Mouse (Mus musculus) urinary bladder, postnatal 4 days (tissue): Measurements from ENCODE around the gene Spry2.

Experiments
- DNase-seq, 2 experiments: peaks; one replicate each; pipeline ENCODE4 v3.0.0; 2021 to 2022; ENCODE audit warnings: low spot score in 2 of 2

The Spry2 gene

GRCm38 (mm10) chr14:105896791-105897568 is at the start of gene Spry2:
Gene Spry2 (minus strand): TSS chr14:105896819.
- DNase-seq: peak; percentile 90

DNA sequence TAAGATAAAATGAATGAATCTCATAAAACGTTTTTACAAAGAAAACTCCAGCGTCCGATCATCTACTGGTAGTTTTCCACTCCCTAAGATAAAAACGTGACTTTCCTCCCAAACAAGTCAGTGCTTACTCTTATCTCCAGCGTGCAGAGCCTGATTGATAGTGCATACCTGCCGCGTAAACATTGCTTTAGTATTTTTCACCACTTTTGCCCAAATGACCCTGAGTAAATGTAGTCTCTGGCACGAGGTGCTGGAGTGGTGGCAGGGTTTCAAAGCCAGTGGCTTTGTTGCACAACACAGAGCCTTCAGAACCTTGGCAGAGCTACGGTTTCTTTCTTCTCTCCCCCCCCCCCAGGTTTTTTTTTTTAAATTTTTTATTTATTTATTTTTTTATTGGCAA is 44.7 kb upstream of the Spry2 start:
- DNase-seq: no peak

DNA sequence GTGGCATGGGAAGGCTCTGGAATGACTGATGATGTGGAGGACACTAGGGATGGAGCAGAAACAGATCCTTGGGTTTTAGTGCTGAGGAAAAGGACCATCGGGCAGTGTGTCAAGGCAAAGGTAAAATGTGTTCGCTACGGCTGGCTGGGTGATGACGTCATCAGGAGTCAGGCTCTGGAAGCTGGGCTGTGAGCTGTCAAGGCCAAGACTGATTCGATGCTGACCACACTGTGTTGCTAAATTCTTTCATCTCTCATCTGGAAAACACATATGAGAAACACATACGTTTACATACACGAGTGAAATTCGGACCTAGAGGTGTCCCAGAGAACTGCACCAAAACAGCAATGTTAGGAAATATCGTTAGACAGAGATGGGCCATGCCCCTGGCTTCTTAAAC is 30.1 kb upstream of the Spry2 start:
- no peak for DNase-seq

DNA sequence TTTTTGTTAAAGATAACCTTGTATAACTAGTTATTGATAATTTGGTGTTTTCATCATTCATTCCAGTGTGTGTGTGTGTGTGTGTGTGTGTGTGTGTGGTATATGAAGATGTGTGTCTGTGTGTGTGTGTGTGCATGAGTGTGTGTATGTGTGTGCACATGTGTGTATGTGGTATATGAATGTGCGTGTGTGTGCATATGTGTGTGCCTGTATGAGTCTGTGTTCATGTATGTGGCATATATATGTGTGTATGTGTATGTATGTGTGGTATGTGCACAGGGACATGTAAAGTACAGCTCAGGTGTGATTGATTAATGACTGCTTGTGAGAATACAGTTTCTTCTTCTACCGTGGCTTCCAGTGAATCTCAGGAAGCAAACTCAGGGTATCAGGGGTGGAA is 28.7 kb upstream of the Spry2 start:
- no peak for DNase-seq

DNA sequence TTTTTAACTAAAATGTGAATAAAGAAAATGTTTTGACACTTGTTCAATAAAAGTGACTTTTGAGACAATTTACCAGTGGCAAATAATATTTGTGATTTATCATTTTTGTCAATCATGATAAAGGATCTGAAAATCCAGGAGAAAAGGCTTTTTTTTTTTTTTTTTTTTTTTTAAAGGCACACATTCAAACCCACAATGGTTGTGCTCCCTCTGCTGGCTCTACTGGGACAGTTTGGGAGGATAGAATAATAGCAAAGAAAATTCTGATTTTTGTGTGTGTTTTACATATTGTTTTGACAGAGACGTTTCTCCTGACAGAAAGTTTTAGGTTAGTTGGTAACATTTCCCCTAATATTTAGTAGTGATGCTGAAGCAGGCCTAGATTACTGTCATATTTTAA is 28.1 kb upstream of the Spry2 start:
- no peak for DNase-seq

DNA sequence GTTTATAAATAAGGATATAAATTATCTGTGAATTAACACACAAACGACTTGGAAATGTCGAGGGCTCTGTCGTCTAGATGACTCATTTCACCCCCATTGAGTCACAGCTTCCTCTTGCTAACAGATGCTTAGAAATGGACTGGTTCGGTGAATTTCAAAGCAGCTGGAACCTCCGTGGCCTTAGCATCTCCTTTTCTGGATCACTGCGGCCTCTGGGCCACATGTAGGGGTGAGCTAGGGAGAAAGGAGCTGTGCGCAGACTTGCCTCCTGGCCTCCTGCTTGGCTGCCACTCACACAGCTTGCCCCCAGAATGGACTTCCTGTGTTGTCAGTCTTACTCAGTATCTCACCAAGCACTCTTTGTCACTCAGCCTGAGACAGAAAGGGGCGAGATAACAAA is 26.3 kb upstream of the Spry2 start:
- no peak for DNase-seq

GRCm38 (mm10) chr14:105922427-105922826 is 25.8 kb upstream of the Spry2 start:
- DNase-seq: no peak

DNA sequence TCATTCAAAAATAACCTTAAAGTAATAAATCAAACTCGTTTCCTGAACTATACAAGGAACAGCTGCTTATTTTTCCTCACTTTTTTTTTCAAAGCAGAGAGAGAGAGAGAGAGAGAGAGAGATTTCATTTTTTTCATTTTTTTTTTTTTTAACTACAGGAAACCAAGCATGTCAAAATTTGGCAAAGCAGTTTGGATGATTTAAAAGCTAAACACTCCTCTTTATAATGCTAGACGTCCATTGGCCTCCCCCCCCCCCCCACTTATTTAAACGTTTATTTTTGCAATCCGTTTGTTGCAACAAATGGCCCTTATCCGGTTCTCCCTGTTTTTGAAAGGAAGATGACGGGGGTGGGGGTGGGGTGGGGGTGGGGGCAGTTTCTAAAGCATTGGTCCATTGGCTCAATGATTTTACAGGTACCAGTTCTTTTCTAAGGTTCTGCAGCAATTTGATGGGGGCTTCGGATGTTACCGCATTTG is 24.6 kb upstream of the Spry2 start:
- no peak for DNase-seq

GRCm38 (mm10) chr14:105920395-105921216 is 24.0 kb upstream of the Spry2 start:
- no peak for DNase-seq

- DNase-seq: no peak
These were observed 10.6 kb upstream of the Spry2 start for GRCm38 (mm10) chr14:105907216-105907615.

DNA sequence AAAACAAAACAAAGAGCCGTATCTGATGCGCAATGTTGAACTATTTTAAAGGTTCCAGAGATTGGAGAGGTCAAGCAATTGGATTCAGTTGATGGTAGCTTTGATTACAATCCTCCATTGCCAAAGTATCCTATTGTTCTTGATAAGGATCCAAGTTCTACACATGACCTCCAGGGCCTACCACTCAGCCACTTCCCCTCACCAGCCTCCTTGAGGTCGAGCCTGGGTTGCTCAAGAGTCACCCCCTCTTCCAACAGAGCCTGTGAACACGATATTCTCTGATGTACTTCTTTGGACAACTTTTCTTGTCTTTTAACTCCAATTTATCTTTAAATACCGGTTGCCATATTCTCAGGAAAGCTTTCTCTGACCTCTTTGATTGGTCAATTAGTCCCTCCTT is 9.3 kb upstream of the Spry2 start:
- no peak for DNase-seq

- no peak for DNase-seq
These were observed 8.9 kb upstream of the Spry2 start for GRCm38 (mm10) chr14:105905509-105905908.

DNA sequence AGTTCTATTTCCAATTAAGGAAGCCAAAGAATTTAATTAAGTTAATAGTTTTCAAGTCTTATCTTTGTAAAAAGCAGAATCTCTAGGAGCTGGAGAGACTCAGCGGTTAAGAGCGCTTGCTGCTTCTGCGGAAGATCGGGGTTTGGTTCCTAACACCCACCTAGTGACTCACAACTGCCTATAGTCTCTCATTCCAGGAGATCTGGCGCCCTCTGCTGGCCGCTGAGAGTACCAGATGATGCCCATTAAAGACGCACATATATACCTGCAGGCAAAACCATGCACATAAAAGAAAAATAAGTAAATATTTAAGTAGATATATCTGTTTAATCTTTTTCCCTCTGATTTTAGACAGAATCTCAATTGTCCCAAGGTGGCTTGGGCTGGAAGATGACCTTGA is 6.2 kb upstream of the Spry2 start:
- no peak for DNase-seq

- DNase-seq: no peak
These were observed 4.2 kb upstream of the Spry2 start for GRCm38 (mm10) chr14:105900841-105901240.

GRCm38 (mm10) chr14:105899116-105899515 is 2.5 kb upstream of the Spry2 start:
- no peak for DNase-seq

DNA sequence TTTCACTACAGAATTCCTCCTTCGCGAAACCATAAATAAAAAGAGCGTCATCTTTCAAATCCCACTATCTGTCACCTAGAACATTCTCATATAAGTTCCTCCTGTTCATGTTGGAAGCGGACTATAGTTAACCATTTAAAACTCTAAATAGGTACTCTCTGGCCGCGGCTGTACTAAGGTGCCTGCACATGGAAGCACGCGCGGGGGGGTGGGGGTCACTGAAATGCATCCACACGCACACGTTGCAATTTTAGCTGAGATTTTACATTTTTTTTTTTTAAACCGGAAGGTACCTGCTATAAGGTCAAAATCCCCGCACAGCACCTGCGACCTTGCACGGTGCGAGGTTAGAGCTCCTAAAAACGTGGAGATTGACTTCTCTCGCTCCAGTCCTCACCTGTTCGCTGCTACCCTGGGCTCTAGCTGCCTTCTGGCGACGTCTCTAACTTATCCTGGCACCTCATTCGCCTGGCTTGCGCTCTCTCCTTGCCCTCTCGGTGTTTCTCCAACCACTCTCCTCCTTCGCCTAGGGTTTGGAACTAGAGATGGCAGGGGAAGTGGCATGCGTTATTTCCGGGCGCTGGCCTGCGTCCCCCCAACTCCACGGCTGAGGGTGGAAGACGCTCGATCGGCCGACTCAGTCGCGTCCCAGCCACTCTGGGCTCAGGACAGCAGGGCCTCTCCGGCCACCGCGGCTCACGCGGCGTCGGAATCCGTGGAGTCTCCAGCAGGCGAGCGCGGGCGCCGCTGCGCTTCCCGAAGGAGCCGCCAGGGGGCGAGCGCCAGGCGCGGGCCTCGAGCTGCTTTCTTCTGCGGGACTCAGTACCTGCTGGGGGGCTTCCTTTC is 1.9 kb upstream of the Spry2 start:
- DNase-seq: peak; percentile 85 to 90

- DNase-seq: peak; percentile 61 to 69
These were observed 1.0 kb upstream of the Spry2 start for GRCm38 (mm10) chr14:105897569-105898101.

DNA sequence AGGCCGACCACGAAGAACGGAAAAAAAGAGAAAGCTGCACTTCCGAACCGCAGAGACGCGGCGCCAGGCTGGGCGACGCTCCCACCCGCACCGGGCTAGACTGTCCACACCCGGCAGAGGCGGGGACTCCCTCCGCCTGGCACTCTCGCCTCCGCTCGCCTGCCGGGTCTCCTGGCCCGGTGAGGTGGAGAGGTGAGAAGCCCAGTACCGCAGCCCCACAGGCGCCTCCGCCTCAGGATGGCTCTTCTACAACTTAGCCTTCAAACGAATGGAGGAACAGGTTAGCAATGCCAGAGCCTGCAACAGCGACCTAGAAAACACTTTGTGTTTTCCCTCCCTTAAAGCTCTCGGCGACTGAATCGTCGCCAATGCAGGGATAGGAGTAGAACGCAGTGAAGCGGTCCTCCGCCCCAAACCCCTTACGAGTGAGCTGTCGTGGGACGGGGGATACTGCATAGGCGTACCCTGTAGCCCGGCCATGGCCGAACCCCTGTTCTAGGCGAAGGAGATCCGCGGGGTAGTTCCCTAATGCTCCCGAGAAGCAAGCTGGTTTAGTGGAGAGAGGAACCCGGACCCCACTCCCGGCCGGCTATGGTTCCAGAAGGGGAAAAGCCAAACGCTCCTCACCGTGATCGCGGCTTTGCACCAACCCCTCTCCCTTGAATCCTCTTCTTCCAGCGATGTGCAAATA is 513 bp downstream of the Spry2 start:
- DNase-seq: peak in 1 of 2 experiments; percentile 44

DNA sequence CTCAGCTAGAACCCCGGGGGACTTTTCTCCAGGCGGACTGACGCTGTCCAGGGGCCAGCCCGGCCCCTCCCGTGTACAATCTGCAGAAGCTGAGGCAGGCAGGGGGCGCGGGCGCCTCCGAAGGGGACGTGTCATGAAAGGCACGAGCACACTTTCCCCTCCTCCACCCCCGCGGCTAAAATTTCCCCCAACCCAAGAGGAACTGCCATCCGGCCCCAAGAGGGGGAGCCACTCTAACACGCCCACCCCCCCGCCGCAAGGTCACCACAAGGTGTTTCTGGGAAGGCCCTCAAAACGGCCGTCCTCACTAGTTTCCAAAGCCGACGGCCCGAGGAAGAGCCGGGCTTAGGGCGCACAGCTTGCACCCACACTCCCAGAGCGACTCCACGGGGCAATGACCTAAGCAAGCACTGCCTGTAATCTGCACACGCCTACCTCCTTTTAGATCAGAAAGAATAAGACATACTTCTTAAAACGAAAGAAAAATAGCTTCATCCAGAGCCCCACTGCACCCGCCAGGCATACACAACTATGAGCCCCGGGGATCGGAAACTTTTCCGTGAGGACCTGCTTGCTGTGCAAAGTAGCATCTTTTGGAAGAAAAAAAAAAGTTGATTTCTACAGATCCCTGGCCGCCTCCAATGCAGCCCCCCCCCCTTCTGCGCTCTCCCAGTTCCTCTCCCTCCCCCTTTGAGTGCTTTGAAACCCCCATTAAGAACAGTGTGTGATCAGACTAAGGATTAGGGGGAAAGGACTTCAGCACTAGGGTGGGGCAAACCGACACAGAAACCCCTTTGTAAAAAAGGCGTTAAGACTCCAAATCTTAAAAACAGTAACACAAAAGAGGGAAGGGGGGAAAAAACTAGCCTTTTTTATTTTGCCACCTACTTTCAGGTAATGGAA is 1.4 kb downstream of the Spry2 start:
- peak; percentile 39 to 63 for DNase-seq

- DNase-seq: no peak
These were observed 3.0 kb downstream of the Spry2 start for GRCm38 (mm10) chr14:105893623-105893995.
